Mouse (Mus musculus) C2C12 (cell line): ENCODE results near the gene Atp1a3.

Source experiments
- CEBPB ChIP-seq: IDR thresholded peaks from one replicate; pipeline ENCODE4 v1.6.1; 2011; ENCODE audit warnings: low read depth, mild to moderate bottlenecking, control low read depth, moderate library complexity
- CTCF ChIP-seq: IDR thresholded peaks from one replicate; pipeline ENCODE4 v1.5.1; 2011; ENCODE audit not compliant: control insufficient read depth, insufficient read depth, insufficient read length
- FOSL1 ChIP-seq: IDR thresholded peaks from one replicate; pipeline ENCODE4 v1.8.0; 2011; ENCODE audit warnings: mild to moderate bottlenecking, low read length; ENCODE audit not compliant: poor library complexity, insufficient read depth, severe bottlenecking
- MYOD1 ChIP-seq: IDR thresholded peaks from one replicate; pipeline ENCODE4 v1.6.1; 2011; ENCODE audit warnings: low read depth; ENCODE audit not compliant: control insufficient read depth, insufficient read length

DNA sequence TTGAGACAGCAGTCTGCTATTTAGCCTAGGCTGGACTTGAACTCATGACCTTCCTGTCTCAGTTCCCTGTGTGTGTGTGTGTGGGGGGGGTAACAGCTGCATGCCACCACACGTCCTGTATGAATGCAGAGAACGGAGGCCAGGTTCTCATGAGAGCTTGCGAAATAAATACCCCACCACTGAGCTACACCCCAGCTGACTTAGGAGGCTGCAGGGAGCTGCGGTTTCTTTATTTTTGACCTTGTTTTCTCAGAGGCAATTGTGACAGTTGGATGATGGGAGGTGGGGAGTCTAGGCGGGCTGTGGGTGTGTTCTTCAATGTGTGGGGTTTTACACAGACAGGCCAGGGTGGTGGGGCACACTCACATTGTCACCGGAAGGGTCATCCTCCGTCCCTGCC, 5.5 kb downstream of the Atp1a3 start:
- TF ChIP-seq CTCF (no peak), FOSL1 (no peak), CEBPB (no peak), MYOD1 (no peak)
